Mouse (Mus musculus) mesoderm, embryonic 11.5 days (tissue): ENCODE measurements around the gene Sv2a.

Experiments
- DNase-seq: peaks from one replicate; pipeline ENCODE4 v3.0.0-alpha.2; 2012; ENCODE audit warnings: low read depth, low spot score

Sv2a gene

GRCm38 (mm10) chr3:96180727-96181477 lies at the start of gene Sv2a:
TSS of gene Sv2a (plus strand) at chr3:96181151.
- no peak for DNase-seq

DNA sequence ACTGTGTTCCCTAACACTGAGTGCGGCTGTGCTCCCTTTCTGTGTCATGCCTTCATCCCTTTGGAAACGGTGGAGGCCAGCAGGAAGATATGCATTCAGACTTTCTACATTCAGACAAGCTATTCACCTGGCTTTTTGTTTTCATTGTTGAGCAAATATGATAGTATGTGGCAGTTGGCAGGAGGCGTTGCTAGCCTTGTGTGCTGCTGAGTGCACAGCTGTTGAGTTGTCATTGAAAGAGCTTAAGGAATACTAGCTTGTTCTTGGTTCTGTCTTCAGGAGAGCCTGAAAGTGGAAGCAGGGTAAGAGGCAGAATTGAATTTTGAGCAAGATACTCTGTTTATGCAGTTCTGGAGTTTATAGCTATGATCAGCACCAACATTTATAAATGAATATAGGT lies 48.5 kb upstream of the Sv2a start:
- no peak for DNase-seq

- DNase-seq = no peak
Measured at GRCm38 (mm10) chr3:96133327-96133905, 47.5 kb upstream of the Sv2a start.

- DNase-seq = no peak
Measured at GRCm38 (mm10) chr3:96135011-96135410, 45.9 kb upstream of the Sv2a start.

DNA sequence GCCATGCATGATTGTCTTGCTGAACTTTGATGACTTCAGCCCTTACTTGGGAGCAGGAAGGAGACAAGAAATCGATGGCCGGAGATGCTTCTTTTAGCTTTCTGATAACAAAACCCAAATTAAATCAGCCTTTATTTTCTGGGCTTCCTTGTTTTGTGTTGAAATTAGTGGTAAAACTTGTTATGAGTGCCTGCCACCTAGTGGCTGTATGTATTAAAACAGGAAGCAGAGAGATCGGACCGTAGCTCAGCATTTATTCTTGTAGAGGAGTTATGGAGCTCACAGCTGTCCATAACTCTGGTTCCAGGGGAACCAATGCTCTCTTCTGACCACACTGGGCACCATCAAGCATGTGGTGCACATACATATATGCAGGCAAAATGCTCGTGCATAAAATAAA lies 33.0 kb upstream of the Sv2a start:
- peak; percentile 68 for DNase-seq

DNA sequence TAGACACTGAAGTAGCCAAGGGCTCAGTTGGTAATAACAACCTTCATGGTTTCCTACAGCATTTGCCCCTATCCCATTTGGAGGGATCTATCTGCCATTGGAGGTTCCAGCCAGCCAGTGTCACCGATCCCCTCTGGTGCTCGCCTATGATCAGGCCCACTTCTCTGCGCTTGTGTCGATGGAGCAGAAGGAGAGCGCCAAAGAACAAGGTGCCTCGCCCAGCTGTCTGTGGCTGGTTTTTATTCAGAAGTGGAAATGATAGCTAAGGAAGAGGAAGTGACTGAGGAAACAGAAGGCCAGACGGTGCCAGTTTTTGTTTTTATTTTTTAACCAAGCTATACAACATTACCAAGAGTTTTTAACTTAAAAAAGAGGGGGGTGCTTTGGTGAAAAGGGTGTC lies 29.1 kb upstream of the Sv2a start:
- no peak for DNase-seq

- DNase-seq = no peak
Measured at GRCm38 (mm10) chr3:96152611-96153010, 28.3 kb upstream of the Sv2a start.

GRCm38 (mm10) chr3:96155501-96155900 lies 25.4 kb upstream of the Sv2a start:
- no peak for DNase-seq

GRCm38 (mm10) chr3:96159820-96160219 lies 21.1 kb upstream of the Sv2a start:
- no peak for DNase-seq

- DNase-seq = no peak
Measured at GRCm38 (mm10) chr3:96160222-96160802, 20.6 kb upstream of the Sv2a start.

DNA sequence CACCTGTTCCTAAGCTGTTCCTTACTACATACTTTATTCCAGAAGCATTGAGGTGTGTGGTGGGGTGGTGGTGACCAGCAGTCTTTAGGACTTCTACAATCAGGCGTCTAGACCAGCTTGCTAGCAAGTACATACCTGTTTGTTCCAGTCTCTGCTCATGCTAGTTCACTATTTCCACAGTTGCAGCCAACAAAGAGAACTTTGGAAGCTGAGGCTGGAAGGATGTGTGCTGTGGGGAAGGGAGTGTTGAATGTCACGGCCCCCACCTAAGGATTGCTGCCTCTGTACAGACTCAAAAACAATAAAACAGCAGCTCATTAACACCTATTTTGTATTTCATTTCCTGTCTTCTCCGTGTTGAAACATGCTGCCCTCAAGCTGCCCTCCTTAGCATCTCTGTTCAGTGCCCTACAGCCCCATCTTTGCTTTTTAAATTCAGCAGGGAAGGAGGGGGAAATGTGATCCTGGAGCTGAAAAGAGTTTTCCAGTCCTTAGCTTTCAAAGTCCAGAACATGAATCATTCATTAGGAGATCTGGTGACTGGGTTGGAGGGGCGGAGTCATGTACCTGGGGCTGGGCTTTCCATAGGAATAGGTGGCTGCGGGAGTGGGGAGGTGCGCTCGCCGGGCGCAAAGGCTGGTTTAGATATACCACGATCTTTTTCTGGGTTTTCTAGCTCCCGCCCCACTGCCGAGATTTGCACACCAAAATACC lies 20.0 kb upstream of the Sv2a start:
- DNase-seq = peak; percentile 47

DNA sequence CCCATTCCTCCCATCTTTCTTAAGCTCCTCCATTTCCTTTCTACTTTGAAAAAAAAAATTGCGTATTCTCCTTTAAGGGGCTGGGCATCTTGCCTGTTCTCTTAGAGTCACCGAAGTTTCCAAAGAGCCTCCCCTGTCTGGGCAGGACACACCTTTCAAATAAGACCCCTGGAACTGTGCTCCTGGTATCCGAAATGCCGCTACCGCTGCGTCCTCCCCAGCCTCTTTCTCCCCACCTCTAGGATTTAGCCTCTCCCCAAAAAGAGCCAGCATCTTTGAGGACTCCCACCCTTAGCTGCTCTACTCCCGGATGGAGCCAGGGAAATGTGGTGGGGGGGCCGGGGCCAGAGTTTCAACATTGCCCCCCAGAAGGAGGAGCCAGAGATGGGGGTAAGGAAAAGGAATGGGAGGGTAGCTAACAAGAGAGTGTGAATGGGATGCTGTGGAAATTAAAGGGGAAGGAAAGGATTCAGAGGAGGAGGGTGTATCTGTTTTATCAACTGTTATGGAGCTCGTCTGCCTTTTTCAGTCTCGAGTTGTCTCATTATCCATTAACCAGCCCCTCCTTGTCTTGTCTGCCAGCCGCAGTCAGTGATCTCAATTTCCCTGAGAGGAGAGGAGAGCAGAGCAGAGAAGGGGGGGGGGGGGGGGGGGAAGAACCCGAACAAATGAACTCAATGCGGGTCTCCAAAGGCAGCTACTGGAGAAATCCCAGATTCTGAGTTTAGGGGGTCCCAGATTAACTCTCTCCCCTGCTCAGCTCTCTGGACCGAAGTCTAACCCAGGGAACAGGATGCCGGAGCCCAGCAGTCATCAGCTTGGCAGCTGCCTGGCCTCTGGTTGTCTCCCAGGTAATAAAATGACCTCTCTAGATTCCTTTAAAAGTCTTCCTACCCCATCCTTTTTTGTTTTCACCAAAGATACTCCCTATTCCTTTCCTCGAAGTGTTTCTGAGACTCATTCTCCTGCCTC lies 18.8 kb upstream of the Sv2a start, which contains the start of gene Mtmr11:
Gene Mtmr11, plus strand, starts transcription at position 136 of the 972 bp plus-strand sequence.
- DNase-seq = no peak

GRCm38 (mm10) chr3:96163040-96163439 lies 17.9 kb upstream of the Sv2a start:
- no peak for DNase-seq

GRCm38 (mm10) chr3:96168466-96169158 lies 12.3 kb upstream of the Sv2a start:
- DNase-seq = no peak

GRCm38 (mm10) chr3:96170276-96170675 lies 10.7 kb upstream of the Sv2a start:
- DNase-seq = no peak

DNA sequence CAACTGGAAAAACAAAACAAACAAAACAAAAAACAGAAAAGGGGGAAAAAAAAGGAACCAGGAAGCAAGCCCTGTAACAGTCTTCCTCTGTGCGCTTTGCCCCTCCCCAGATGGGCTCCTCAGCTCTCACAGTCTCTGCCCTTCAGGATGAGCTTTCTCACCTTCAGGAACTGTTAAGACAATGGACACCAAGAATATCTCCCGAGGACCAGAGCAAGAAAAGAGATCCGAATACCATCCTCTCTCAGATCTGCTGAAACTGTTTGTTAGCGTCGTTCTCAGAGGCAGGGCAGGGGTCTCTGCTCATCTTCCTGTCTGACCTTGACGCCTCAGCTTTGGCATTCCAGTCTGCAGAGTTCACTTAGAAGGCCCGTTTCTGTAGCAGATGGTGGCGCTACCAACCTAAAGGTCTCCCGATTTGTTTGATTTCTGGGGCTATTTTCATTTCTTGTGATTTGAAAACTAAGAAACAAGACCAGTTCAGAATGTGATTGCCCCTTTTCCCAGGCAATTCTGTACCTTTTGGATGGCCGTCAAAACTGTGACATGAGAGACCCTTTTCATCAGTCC lies 9.9 kb upstream of the Sv2a start:
- no peak for DNase-seq

DNA sequence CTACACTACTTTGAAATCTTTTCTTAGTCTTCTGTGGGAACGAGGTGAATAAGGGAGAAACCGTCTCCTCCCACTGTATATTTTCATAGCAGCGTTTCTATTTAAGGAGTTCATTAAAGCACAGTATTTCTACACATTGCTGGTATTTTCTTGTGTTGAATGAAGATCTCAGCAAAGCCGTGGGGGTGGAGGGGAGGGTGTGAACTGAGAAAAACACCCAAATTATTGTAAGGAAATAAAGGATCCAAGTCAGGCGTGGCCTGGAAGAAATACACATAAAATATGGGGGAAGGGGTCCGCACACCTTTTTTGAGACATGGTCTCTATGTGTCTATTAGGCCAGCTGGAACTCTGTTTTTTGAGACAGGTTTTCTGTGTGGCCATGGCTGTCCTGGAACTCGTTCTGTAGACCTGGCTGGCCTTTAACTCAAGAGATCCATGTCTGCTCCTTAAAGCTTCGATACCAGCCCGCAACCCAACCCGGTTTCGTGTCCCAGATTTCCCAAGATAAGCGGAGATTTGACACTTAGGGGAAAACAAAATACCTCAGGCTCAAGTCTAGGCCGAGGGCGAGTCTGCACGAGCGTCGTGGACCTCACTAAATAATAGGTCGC lies 9.3 kb upstream of the Sv2a start:
- DNase-seq = no peak

GRCm38 (mm10) chr3:96172197-96173178 lies 8.5 kb upstream of the Sv2a start, which contains the start of gene Sf3b4:
TSS of gene Sf3b4 (plus strand) at chr3:96172332.
- peak; percentile 89 for DNase-seq
